Mouse (Mus musculus) liver, postnatal 0 days (tissue): ENCODE results near the gene Cav3. TPM values are rescaled to one million over a fixed set of nuclear protein-coding genes. Genes with fewer than 3 reads are reported as not detected.

Experiments
- ATAC-seq: fragments of 200-750 bp; cut with Nextera tagmentation; 2 replicates; pipeline ENCODE4 v1.8.0; 2017; ENCODE audit warnings: mild to moderate bottlenecking, moderate library complexity
- DNase-seq: peaks from one replicate; pipeline ENCODE4 v3.0.0-alpha.2; 2016
- H3K27ac ChIP-seq: fragments of 300-500 bp; sonication (generic); 2 replicates; pipeline ENCODE4 v1.5.1; 2014; ENCODE audit warnings: antibody characterized with exemption, moderate library complexity, mild to moderate bottlenecking, low read depth
- H3K27me3 ChIP-seq: fragments of 300-500 bp; sonication (generic); 2 replicates; pipeline ENCODE4 v1.6.1; 2014; ENCODE audit warnings: low read length, control low read depth, mixed read lengths; ENCODE audit not compliant: insufficient read depth
- H3K36me3 ChIP-seq: fragments of 300-500 bp; sonication (generic); replicated peaks from 2 replicates; pipeline ENCODE4 v1.6.1; 2014; ENCODE audit warnings: mild to moderate bottlenecking, control low read depth, low read length, moderate library complexity, mixed read lengths; ENCODE audit not compliant: insufficient read depth
- H3K4me1 ChIP-seq: fragments of 300-500 bp; sonication (generic); 2 replicates; pipeline ENCODE4 v1.6.1; 2014; ENCODE audit warnings: antibody characterized with exemption, mild to moderate bottlenecking, control low read depth; ENCODE audit not compliant: insufficient read depth
- H3K4me2 ChIP-seq: fragments of 300-500 bp; sonication (generic); 2 replicates; pipeline ENCODE4 v1.6.1; 2014; ENCODE audit warnings: low read depth, mild to moderate bottlenecking, low read length, moderate library complexity, mixed read lengths
- H3K4me3 ChIP-seq: fragments of 300-500 bp; sonication (generic); 2 replicates; pipeline ENCODE4 v1.5.1; 2014; ENCODE audit warnings: low read depth, low read length
- H3K9ac ChIP-seq: fragments of 300-500 bp; sonication (generic); replicated peaks from 2 replicates; pipeline ENCODE4 v1.6.1; 2014; ENCODE audit warnings: mild to moderate bottlenecking, moderate library complexity
- H3K9me3 ChIP-seq: fragments of 300-500 bp; sonication (generic); 2 replicates; pipeline ENCODE4 v1.6.1; 2016; ENCODE audit warnings: mild to moderate bottlenecking, control low read depth, low read length, mixed read lengths
- CTCF ChIP-seq: sonication (generic); IDR thresholded peaks from 2 replicates; pipeline ENCODE4 v1.5.1; 2016; ENCODE audit warnings: antibody characterized with exemption, low read depth
- EP300 ChIP-seq: IDR thresholded peaks from 2 replicates; pipeline ENCODE4 v1.6.1; 2016; ENCODE audit warnings: antibody characterized with exemption, low read depth, mild to moderate bottlenecking
- WGBS: fragments of 180-500 bp; shearing (Covaris S2); extraction: QIAGEN DNeasy Blood & Tissue Kit; methylation state at CpG from one replicate; pipeline ENCODE4 v1.1.7; 2014; ENCODE audit not compliant: insufficient replicate concordance; 5-methylcytosine and 5-hydroxymethylcytosine counted together
- polyA plus RNA-seq: library from polyadenylated mRNA; unstranded; fragments of >200 nt; fragmentation: Nextera tagmentation; extraction: Ambion mirVana; gene quantifications from 2 replicates; pipeline ENCODE4 v1.2.1, GENCODE M21; 2015

Gene Cav3
- polyA plus RNA-seq, 1 experiment from 2014 or later, result 0.15 TPM

- H3K4me1 ChIP-seq, result no peaks in the 10 kb centered on the region
- ATAC-seq (no peak), DNase-seq (no peak)
- H3K27me3 ChIP-seq, result no peaks in the 10 kb centered on the region
- H3K9ac ChIP-seq, result no peak overlapping the region
- H3K36me3 ChIP-seq, result no peaks in the 10 kb centered on the region
- TF ChIP-seq EP300 (no peak), CTCF (no peak)
- no peak overlapping the region for H3K4me2 ChIP-seq
- WGBS, result 94% methylated on average over 5 of the region's 5 CpGs
- H3K9me3 ChIP-seq, result no peaks in the 10 kb centered on the region
- no peak overlapping the region for H3K27ac ChIP-seq
- no peak overlapping the region for H3K4me3 ChIP-seq
Observed at GRCm38 (mm10) chr6:112461459-112461858, 2.2 kb downstream of the Cav3 start.

GRCm38 (mm10) chr6:112463331-112463730 lies 4.0 kb downstream of the Cav3 start:
- no peak for DNase-seq
- Histone ChIP-seq H3K4me2 (no peak overlapping the region), H3K36me3 (no peaks in the 10 kb centered on the region), H3K4me1 (no peaks in the 10 kb centered on the region), H3K4me3 (no peak overlapping the region), H3K27me3 (no peaks in the 10 kb centered on the region), H3K9ac (no peak overlapping the region), H3K9me3 (no peaks in the 10 kb centered on the region), H3K27ac (no peak overlapping the region)
- TF ChIP-seq CTCF, result no peak
- no peak for TF ChIP-seq EP300
- WGBS, result 73% methylated on average over 6 of the region's 6 CpGs
- no peak for ATAC-seq

GRCm38 (mm10) chr6:112465441-112465840 lies 6.1 kb downstream of the Cav3 start:
- Histone ChIP-seq H3K27me3 (no peaks in the 10 kb centered on the region), H3K4me3 (no peak overlapping the region), H3K9ac (no peak overlapping the region), H3K4me2 (no peak overlapping the region), H3K27ac (no peak overlapping the region), H3K36me3 (no peaks in the 10 kb centered on the region), H3K4me1 (no peaks in the 10 kb centered on the region), H3K9me3 (no peaks in the 10 kb centered on the region)
- 69% methylated on average over 3 of the region's 3 CpGs for WGBS
- no peak for TF ChIP-seq EP300
- TF ChIP-seq CTCF, result no peak
- DNase-seq, result no peak
- no peak for ATAC-seq

- Histone ChIP-seq H3K36me3 (no peaks in the 10 kb centered on the region), H3K4me3 (no peak overlapping the region), H3K9me3 (no peaks in the 10 kb centered on the region), H3K27me3 (no peaks in the 10 kb centered on the region), H3K27ac (no peak overlapping the region), H3K4me2 (no peak overlapping the region), H3K9ac (no peak overlapping the region), H3K4me1 (no peaks in the 10 kb centered on the region)
- DNase-seq, result no peak
- no peak for TF ChIP-seq EP300
- no peak for TF ChIP-seq CTCF
- ATAC-seq, result no peak
Observed at GRCm38 (mm10) chr6:112466001-112466400, 6.7 kb downstream of the Cav3 start.

GRCm38 (mm10) chr6:112471644-112472043 lies 12.3 kb downstream of the Cav3 start:
- no peak overlapping the region for H3K4me3 ChIP-seq
- no peak overlapping the region for H3K4me2 ChIP-seq
- no peaks in the 10 kb centered on the region for H3K27me3 ChIP-seq
- DNase-seq, result no peak
- H3K27ac ChIP-seq, result no peak overlapping the region
- H3K9ac ChIP-seq, result no peak overlapping the region
- ATAC-seq, result no peak
- 50% methylated on average over 4 of the region's 4 CpGs for WGBS
- no peaks in the 10 kb centered on the region for H3K36me3 ChIP-seq
- TF ChIP-seq CTCF (no peak), EP300 (no peak)
- no peaks in the 10 kb centered on the region for H3K4me1 ChIP-seq
- H3K9me3 ChIP-seq, result no peaks in the 10 kb centered on the region

GRCm38 (mm10) chr6:112479861-112480260 lies 20.6 kb downstream of the Cav3 start:
- no peak overlapping the region for H3K4me2 ChIP-seq
- ATAC-seq (no peak), DNase-seq (no peak)
- no peaks in the 10 kb centered on the region for H3K4me1 ChIP-seq
- H3K9me3 ChIP-seq, result no peaks in the 10 kb centered on the region
- WGBS, result 48% methylated on average over 13 of the region's 13 CpGs
- TF ChIP-seq EP300, result no peak
- no peaks in the 10 kb centered on the region for H3K27me3 ChIP-seq
- H3K27ac ChIP-seq, result no peak overlapping the region
- H3K36me3 ChIP-seq, result no peaks in the 10 kb centered on the region
- no peak overlapping the region for H3K4me3 ChIP-seq
- no peak overlapping the region for H3K9ac ChIP-seq

- no peaks in the 10 kb centered on the region for H3K36me3 ChIP-seq
- H3K9ac ChIP-seq, result no peak overlapping the region
- H3K4me2 ChIP-seq, result no peak overlapping the region
- no peak overlapping the region for H3K27ac ChIP-seq
- WGBS, result 8% methylated on average over 4 of the region's 4 CpGs
- DNase-seq (peak; percentile 32), ATAC-seq (no peak)
- no peaks in the 10 kb centered on the region for H3K4me1 ChIP-seq
- H3K27me3 ChIP-seq, result peaks cover 28% of the 10 kb centered on the region
- H3K9me3 ChIP-seq, result no peaks in the 10 kb centered on the region
- H3K4me3 ChIP-seq, result no peak overlapping the region
- TF ChIP-seq CTCF (peak; percentile 67), EP300 (no peak)
Observed at GRCm38 (mm10) chr6:112484316-112484715, 25.0 kb downstream of the Cav3 start.
